Mouse (Mus musculus) MEL (cell line): Measurements from ENCODE around the gene Klhl25. TPM values are rescaled to one million over a fixed set of nuclear protein-coding genes. Genes with fewer than 3 reads are reported as not detected.

Source experiments
- DNase-seq: peaks from one replicate; pipeline ENCODE4 v3.0.0; 2011; ENCODE audit warnings: low read depth, low spot score
- H3K27ac ChIP-seq: 2 replicates; pipeline ENCODE4 v1.5.1; 2012; ENCODE audit warnings: low read depth, mild to moderate bottlenecking, control low read depth, low read length, moderate library complexity; ENCODE audit not compliant: control insufficient read depth
- H3K27me3 ChIP-seq, 2 experiments: fragments of 150-350 bp in 1 of 2; sonication (generic) in 1 of 2; 2 replicates each; pipeline ENCODE4 v1.6.1; 2012; ENCODE audit warnings: low read length in 2 of 2, mild to moderate bottlenecking in 2 of 2, improper control_type of control experiment in 1 of 2, moderate library complexity in 1 of 2; ENCODE audit not compliant: insufficient read depth in 2 of 2, control insufficient read depth in 1 of 2
- H3K36me3 ChIP-seq, 2 experiments: 2 replicates each; pipeline ENCODE4 v1.6.1; 2012 to 2014; ENCODE audit warnings: low read length in 2 of 2, improper control_type of control experiment in 1 of 2, inconsistent platforms in 1 of 2, mild to moderate bottlenecking in 1 of 2; ENCODE audit not compliant: insufficient read depth in 2 of 2, control insufficient read depth in 1 of 2
- H3K4me1 ChIP-seq, 2 experiments: fragments of 150-350 bp in 1 of 2; sonication (generic) in 1 of 2; 2 replicates each; pipeline ENCODE4 v1.6.1; 2012; ENCODE audit warnings: low read length in 2 of 2, improper control_type of control experiment in 1 of 2, mild to moderate bottlenecking in 1 of 2; ENCODE audit not compliant: insufficient read depth in 2 of 2, control insufficient read depth in 1 of 2
- H3K4me3 ChIP-seq, 2 experiments: fragments of 150-350 bp in 1 of 2; sonication (generic) in 1 of 2; 2 replicates each; pipeline ENCODE4 v1.5.1; 2012; ENCODE audit warnings: low read depth in 2 of 2, low read length in 2 of 2, mild to moderate bottlenecking in 2 of 2, moderate library complexity in 2 of 2, control low read depth in 1 of 2, improper control_type of control experiment in 1 of 2; ENCODE audit not compliant: control insufficient read depth in 1 of 2, insufficient read depth in 1 of 2
- H3K79me2 ChIP-seq: 2 replicates; pipeline ENCODE4 v1.6.1; 2012; ENCODE audit warnings: mild to moderate bottlenecking, low read length, moderate library complexity; ENCODE audit not compliant: control insufficient read depth, poor library complexity, insufficient read depth
- H3K9ac ChIP-seq: 2 replicates; pipeline ENCODE4 v1.6.1; 2012; ENCODE audit warnings: low read depth, mild to moderate bottlenecking, control low read depth, low read length, moderate library complexity; ENCODE audit not compliant: control insufficient read depth, poor library complexity, severe bottlenecking
- H3K9me3 ChIP-seq: fragments of 150-350 bp; sonication (generic); replicated peaks from 2 replicates; pipeline ENCODE4 v1.6.1; 2012; ENCODE audit warnings: mild to moderate bottlenecking, low read length, improper control_type of control experiment, moderate library complexity; ENCODE audit not compliant: insufficient read depth
- BHLHE40 ChIP-seq: IDR thresholded peaks from 2 replicates; pipeline ENCODE4 v1.6.1; 2012; ENCODE audit warnings: low read depth, mild to moderate bottlenecking, inconsistent platforms, low read length, improper control_type of control experiment, borderline replicate concordance
- ELF1 ChIP-seq: IDR thresholded peaks from 2 replicates; pipeline ENCODE4 v1.6.1; 2014; ENCODE audit warnings: low read depth, mild to moderate bottlenecking, inconsistent platforms, low read length, improper control_type of control experiment, moderate library complexity
- HCFC1 ChIP-seq: IDR thresholded peaks from 2 replicates; pipeline ENCODE4 v1.6.1; 2012; ENCODE audit warnings: low read depth, mild to moderate bottlenecking, inconsistent platforms, low read length, improper control_type of control experiment, moderate library complexity
- JUND ChIP-seq: IDR thresholded peaks from 2 replicates; pipeline ENCODE4 v1.6.1; 2011; ENCODE audit warnings: low read depth, mild to moderate bottlenecking, improper control_type of control experiment, low read length
- KAT2A ChIP-seq: conservative IDR thresholded peaks from 2 replicates; pipeline ENCODE4 v1.6.1; 2012; ENCODE audit warnings: low read depth, low read length, improper control_type of control experiment, inconsistent platforms
- MAFK ChIP-seq: IDR thresholded peaks from 2 replicates; pipeline ENCODE4 v1.6.1; 2011; ENCODE audit warnings: low read depth, mild to moderate bottlenecking, low read length, improper control_type of control experiment, borderline replicate concordance
- MAX ChIP-seq: IDR thresholded peaks from 2 replicates; pipeline ENCODE4 v1.6.1; 2011; ENCODE audit warnings: low read length, improper control_type of control experiment
- MAZ ChIP-seq: IDR thresholded peaks from 2 replicates; pipeline ENCODE4 v1.6.1; 2012; ENCODE audit warnings: low read depth, mild to moderate bottlenecking, inconsistent platforms, low read length, improper control_type of control experiment
- MEF2A ChIP-seq: IDR thresholded peaks from 2 replicates; pipeline ENCODE4 v1.6.1; 2014; ENCODE audit warnings: low read depth, mild to moderate bottlenecking, inconsistent platforms, low read length, improper control_type of control experiment; ENCODE audit not compliant: poor library complexity, insufficient replicate concordance, severe bottlenecking; ENCODE audit errors: extremely low read depth
- MXI1 ChIP-seq: IDR thresholded peaks from 2 replicates; pipeline ENCODE4 v1.6.1; 2011; ENCODE audit warnings: mild to moderate bottlenecking, low read depth, low read length, improper control_type of control experiment
- NELFE ChIP-seq: IDR thresholded peaks from 2 replicates; pipeline ENCODE4 v1.6.1; 2011; ENCODE audit warnings: low read depth, low read length, improper control_type of control experiment
- RCOR1 ChIP-seq: IDR thresholded peaks from 2 replicates; pipeline ENCODE4 v1.6.1; 2012; ENCODE audit warnings: low read depth, mild to moderate bottlenecking, inconsistent platforms, low read length, improper control_type of control experiment
- SMC3 ChIP-seq: IDR thresholded peaks from 2 replicates; pipeline ENCODE4 v1.6.1; 2011; ENCODE audit warnings: low read depth, low read length, improper control_type of control experiment
- polyA plus RNA-seq, 2 experiments: library from polyadenylated mRNA; stranded (reverse) in 1 of 2; unstranded in 1 of 2; fragments of >175 nt in 1 of 2; fragments of >200 nt in 1 of 2; gene quantifications; 2 replicates each; pipeline versions ENCODE4 v1.2.1 to v1.2.4; 2012; ENCODE audit warnings: low replicate concordance in 2 of 2, low read depth in 1 of 2; ENCODE audit not compliant: insufficient read length in 2 of 2, insufficient read depth in 1 of 2, missing spikeins in 1 of 2
- total RNA-seq: library from RNA; depleted of rRNA; stranded (reverse); fragments of 300-350 nt; gene quantifications from 2 replicates; pipeline ENCODE4 v1.2.3, GENCODE M21; 2012

Klhl25 gene
- total and polyA plus RNA-seq, 3 experiments, result 7.4 to 11.4 TPM; not detected in 1

GRCm38 (mm10) chr7:75848115-75848775, at the start of gene Klhl25 (continued):
- TF ChIP-seq MXI1 (no peak), NELFE (peak; percentile 50)

- H3K79me2 ChIP-seq, result no peaks in the 10 kb centered on the region
- DNase-seq, result no peak
- no peak overlapping the region for H3K27ac ChIP-seq
- H3K4me3 ChIP-seq, result no peak overlapping the region
- no peaks in the 10 kb centered on the region for H3K9me3 ChIP-seq
- no peak overlapping the region for H3K9ac ChIP-seq
- H3K27me3 ChIP-seq, result no peaks in the 10 kb centered on the region
- TF ChIP-seq RCOR1, result no peak
- TF ChIP-seq MEF2A, result no peak
- TF ChIP-seq SMC3, result no peak
- TF ChIP-seq MAZ, result no peak
- no peak for TF ChIP-seq JUND
- TF ChIP-seq BHLHE40, result no peak
- TF ChIP-seq ELF1, result no peak
- TF ChIP-seq NELFE, result no peak
- no peak for TF ChIP-seq MAX
- no peak for TF ChIP-seq KAT2A
- TF ChIP-seq, all 39 proteins: peak for 0
- Histone ChIP-seq H3K36me3 (no peaks in the 10 kb centered on the region), H3K4me1 (no peaks in the 10 kb centered on the region)
Observed at GRCm38 (mm10) chr7:75800530-75800929, 47.6 kb upstream of the Klhl25 start.

GRCm38 (mm10) chr7:75801022-75801421, 47.1 kb upstream of the Klhl25 start:
- H3K9ac ChIP-seq, result no peak overlapping the region
- TF ChIP-seq SMC3, result no peak
- no peak for TF ChIP-seq MAFK
- TF ChIP-seq HCFC1, result no peak
- no peaks in the 10 kb centered on the region for H3K36me3 ChIP-seq
- H3K27ac ChIP-seq, result no peak overlapping the region
- H3K4me1 ChIP-seq, result no peaks in the 10 kb centered on the region
- no peak overlapping the region for H3K4me3 ChIP-seq
- H3K27me3 ChIP-seq, result no peaks in the 10 kb centered on the region
- no peaks in the 10 kb centered on the region for H3K9me3 ChIP-seq
- DNase-seq, result no peak
- H3K79me2 ChIP-seq, result no peaks in the 10 kb centered on the region
